Mouse (Mus musculus) T-helper 2 cell (primary cell): Measurements from ENCODE around the gene Maml3.

Experiments used
- in situ Hi-C: fragments of 300-600 bp; cut with MboI, MseI; formaldehyde crosslinking; loops from one replicate; pipeline ENCODE4 v1.15.1; 2025; ENCODE audit warnings: high pct_unique_total_duplicates

The Maml3 gene

GRCm38 (mm10) chr3:51830821-51831429 is 274.0 kb downstream of the Maml3 start:
- in situ Hi-C loops: no loop called here

GRCm38 (mm10) chr3:51825530-51825929 is 279.3 kb downstream of the Maml3 start:
- in situ Hi-C loops: no loop called here

- in situ Hi-C loops: no loop called here
These were observed 280.4 kb downstream of the Maml3 start for GRCm38 (mm10) chr3:51824506-51824905.

GRCm38 (mm10) chr3:51821551-51821950 is 283.3 kb downstream of the Maml3 start:
- in situ Hi-C loops: no loop called here

GRCm38 (mm10) chr3:51819109-51819508 is 285.8 kb downstream of the Maml3 start:
- in situ Hi-C loops: no loop called here

- in situ Hi-C loops: no loop called here
These were observed 287.0 kb downstream of the Maml3 start for GRCm38 (mm10) chr3:51817919-51818318.

GRCm38 (mm10) chr3:51817329-51817728 is 287.5 kb downstream of the Maml3 start:
- in situ Hi-C loops: no loop called here

GRCm38 (mm10) chr3:51816517-51817285 is 288.2 kb downstream of the Maml3 start:
- in situ Hi-C loops: no loop called here

GRCm38 (mm10) chr3:51814073-51814472 is 290.8 kb downstream of the Maml3 start:
- in situ Hi-C loops: no loop called here

GRCm38 (mm10) chr3:51813186-51813585 is 291.7 kb downstream of the Maml3 start:
- in situ Hi-C loops: no loop called here

- in situ Hi-C loops: no loop called here
These were observed 294.1 kb downstream of the Maml3 start for GRCm38 (mm10) chr3:51810731-51811130.

GRCm38 (mm10) chr3:51809822-51810221 is 295.1 kb downstream of the Maml3 start:
- in situ Hi-C loops: no loop called here

GRCm38 (mm10) chr3:51807981-51808870 is 296.6 kb downstream of the Maml3 start:
- in situ Hi-C loops: no loop called here

- in situ Hi-C loops: no loop called here
These were observed 299.2 kb downstream of the Maml3 start for GRCm38 (mm10) chr3:51805488-51806318.

- in situ Hi-C loops: no loop called here
These were observed 301.0 kb downstream of the Maml3 start for GRCm38 (mm10) chr3:51803903-51804302.

GRCm38 (mm10) chr3:51799650-51800049 is 305.2 kb downstream of the Maml3 start:
- in situ Hi-C loops: no loop called here

- in situ Hi-C loops: no loop called here
These were observed 308.0 kb downstream of the Maml3 start for GRCm38 (mm10) chr3:51796838-51797237.

GRCm38 (mm10) chr3:51796219-51796828 is 308.6 kb downstream of the Maml3 start:
- in situ Hi-C loops: no loop called here

- in situ Hi-C loops: no loop called here
These were observed 313.3 kb downstream of the Maml3 start for GRCm38 (mm10) chr3:51791542-51791941.

GRCm38 (mm10) chr3:51789389-51789904 is 315.4 kb downstream of the Maml3 start:
- in situ Hi-C loops: no loop called here
